Mouse (Mus musculus) gastrocnemius, postnatal 36 days (tissue): ENCODE results near the gene Ptprn2. TPM values are rescaled to one million over a fixed set of nuclear protein-coding genes. Genes with fewer than 3 reads are reported as not detected.

ENCODE experiments used
- DNase-seq, 2 experiments: peaks; one replicate each; pipeline ENCODE4 v3.0.0; 2022
- intact Hi-C: fragments of 180-260 bp; cut with DNase I; formaldehyde crosslinking; loops from one replicate; pipeline ENCODE4 v1.15.1; 2025
- total RNA-seq, 2 experiments: library from RNA; stranded (reverse); gene quantifications; 2 replicates each; pipeline ENCODE4 v1.2.3; 2021

The Ptprn2 gene
- total RNA-seq, 2 experiments from 2014 or later = not detected

GRCm38 (mm10) chr12:117085661-117086335, 600.3 kb downstream of the Ptprn2 start:
- no peak for DNase-seq
- intact Hi-C loops = no loop called here

- intact Hi-C loops = no loop called here
- no peak for DNase-seq
Measured at GRCm38 (mm10) chr12:117092345-117093107, 607.0 kb downstream of the Ptprn2 start.

GRCm38 (mm10) chr12:117095941-117096340, 610.4 kb downstream of the Ptprn2 start:
- intact Hi-C loops = no loop called here
- DNase-seq = no peak

- intact Hi-C loops = no loop called here
- DNase-seq = no peak
Measured at GRCm38 (mm10) chr12:117098295-117098694, 612.8 kb downstream of the Ptprn2 start.

GRCm38 (mm10) chr12:117106696-117107095, 621.2 kb downstream of the Ptprn2 start:
- DNase-seq = no peak
- intact Hi-C loops = no loop called here

GRCm38 (mm10) chr12:117107143-117107616, 621.7 kb downstream of the Ptprn2 start:
- no peak for DNase-seq
- intact Hi-C loops = no loop called here

GRCm38 (mm10) chr12:117115254-117115865, 629.8 kb downstream of the Ptprn2 start:
- intact Hi-C loops = no loop called here

GRCm38 (mm10) chr12:117127078-117127477, 641.6 kb downstream of the Ptprn2 start:
- DNase-seq = no peak
- intact Hi-C loops = no loop called here

More at GRCm38 (mm10) chr12:117115254-117115865, 629.8 kb downstream of the Ptprn2 start:
- DNase-seq = no peak

GRCm38 (mm10) chr12:117127485-117127884, 642.0 kb downstream of the Ptprn2 start:
- intact Hi-C loops = no loop called here
- no peak for DNase-seq

- intact Hi-C loops = loop anchor here (5.0 kb wide), 1 partner anchor 195 kb away; no protein-coding TSS in a partner anchor
- no peak for DNase-seq
Measured at GRCm38 (mm10) chr12:117132095-117132494, 646.6 kb downstream of the Ptprn2 start.

GRCm38 (mm10) chr12:117135205-117135604, 649.7 kb downstream of the Ptprn2 start:
- intact Hi-C loops = no loop called here
- DNase-seq = no peak

GRCm38 (mm10) chr12:117136472-117137010, 651.0 kb downstream of the Ptprn2 start:
- intact Hi-C loops = no loop called here
- no peak for DNase-seq

- no peak for DNase-seq
- intact Hi-C loops = no loop called here
Measured at GRCm38 (mm10) chr12:117140901-117141300, 655.4 kb downstream of the Ptprn2 start.

- intact Hi-C loops = no loop called here
- no peak for DNase-seq
Measured at GRCm38 (mm10) chr12:117141394-117141793, 655.9 kb downstream of the Ptprn2 start.

GRCm38 (mm10) chr12:117149176-117149575, 663.7 kb downstream of the Ptprn2 start:
- intact Hi-C loops = no loop called here
- no peak for DNase-seq

GRCm38 (mm10) chr12:117150611-117151395, 665.3 kb downstream of the Ptprn2 start:
- intact Hi-C loops = no loop called here
- DNase-seq = no peak

- intact Hi-C loops = no loop called here
- DNase-seq = no peak
Measured at GRCm38 (mm10) chr12:117151611-117152010, 666.1 kb downstream of the Ptprn2 start.

GRCm38 (mm10) chr12:117152366-117153165, 667.0 kb downstream of the Ptprn2 start:
- intact Hi-C loops = no loop called here

GRCm38 (mm10) chr12:117153166-117153480, 667.6 kb downstream of the Ptprn2 start:
- intact Hi-C loops = no loop called here
- DNase-seq = no peak

More at GRCm38 (mm10) chr12:117152366-117153165, 667.0 kb downstream of the Ptprn2 start:
- DNase-seq = no peak
